Comparison of ENCODE assay signal across 9 mouse cellular contexts in genomic region chr6:57533410-57533809, GRCm38 (mm10). TPM values are rescaled to one million over a fixed set of nuclear protein-coding genes. Genes with fewer than 3 reads are reported as not detected.
DNase-seq lines count a peak whose midpoint lies in the region; ATAC-seq and TF ChIP-seq lines count a peak whose summit lies in the region.
"Had no signal": no experiment of that assay in that cellular context is flagged by ENCODE, and none has a peak within 500 bp of the region (broad histone marks: within the 10 kb centered on the region; RNA-seq: fewer than 3 reads in every experiment).

No protein-coding gene starts in this region.

- peak overlapping the region; percentile 87 for H3K27ac ChIP-seq in gastrocnemius, adult 2 months
- peak overlapping the region; percentile 20 for H3K27ac ChIP-seq in lung, postnatal 0 days (ENCODE audit: low read length)
- H3K27ac ChIP-seq in intestine, postnatal 0 days (ENCODE audit: low read depth, low read length): no peak overlapping the region
- H3K27ac ChIP-seq in olfactory bulb, adult 2 months (ENCODE audit: insufficient read depth, low read depth, low read length): no peak overlapping the region; the same call in 1 of the 2 replicates

- no peaks in the 10 kb centered on the region for H3K9me3 ChIP-seq in lung, postnatal 0 days (ENCODE audit: low read length)
- no peaks in the 10 kb centered on the region for H3K9me3 ChIP-seq in intestine, postnatal 0 days (ENCODE audit: control insufficient read depth)

- no peaks in the 10 kb centered on the region for H3K4me1 ChIP-seq in lung, postnatal 0 days (ENCODE audit: insufficient read depth, low read depth, low read length)
- H3K4me1 ChIP-seq in intestine, postnatal 0 days (replicated peaks; ENCODE audit: control insufficient read depth, insufficient read depth, low read length): no peaks in the 10 kb centered on the region
- H3K4me1 ChIP-seq in olfactory bulb, adult 2 months (ENCODE audit: control insufficient read depth, insufficient read depth, low read length): no peaks in the 10 kb centered on the region

- peak overlapping the region; percentile 88 for H3K4me3 ChIP-seq in gastrocnemius, adult 2 months
- peak overlapping the region; percentile 63 for H3K4me3 ChIP-seq in lung, postnatal 0 days (ENCODE audit: low read depth, low read length)
- no peak overlapping the region for H3K4me3 ChIP-seq in intestine, postnatal 0 days (ENCODE audit: low read depth, low read length)
- peak overlapping the region; percentile 26; the same call in 1 of the 2 replicates for H3K4me3 ChIP-seq in olfactory bulb, adult 2 months (ENCODE audit: insufficient read depth, low read depth, low read length)

- DNase-seq in gastrocnemius, adult 2 months: no peak
- DNase-seq in gastrocnemius, postnatal 36 days: no peak
- no peak for DNase-seq in lung, postnatal 0 days (ENCODE audit: low spot score)
- DNase-seq in lung, postnatal 4 days: no peak
- DNase-seq in adrenal gland, postnatal 25 days: no peak
- DNase-seq in thymus, postnatal 4 days: no peak
- DNase-seq: right cerebral cortex, adult 18-20 months had no signal

- peak overlapping the region; percentile 88 for H3K4me2 ChIP-seq in lung, postnatal 0 days (replicated peaks; ENCODE audit: low read depth, low read length)
- H3K4me2 ChIP-seq in intestine, postnatal 0 days (replicated peaks; ENCODE audit: low read depth): peak overlapping the region; percentile 85; the same call in 1 of the 2 replicates

- TF ChIP-seq POLR2A in olfactory bulb, adult 2 months (IDR thresholded peaks at IDR 0.05; ENCODE audit: insufficient read depth, low read depth, low read length): no peak

- TF ChIP-seq CTCF in gastrocnemius, adult 2 months (IDR thresholded peaks at IDR 0.05): no peak
- TF ChIP-seq CTCF in lung, postnatal 0 days (IDR thresholded peaks at IDR 0.05): no peak
- TF ChIP-seq CTCF in intestine, postnatal 0 days (IDR thresholded peaks at IDR 0.05; ENCODE audit: low read depth): no peak
- TF ChIP-seq CTCF in olfactory bulb, adult 2 months (IDR thresholded peaks at IDR 0.05; ENCODE audit: insufficient read depth, low read depth, low read length): no peak

- WGBS in lung, postnatal 0 days: 25% methylated on average over 2 of the region's 2 CpGs
- 44% methylated on average over 2 of the region's 2 CpGs for WGBS in intestine, postnatal 0 days
- 9% methylated on average over 2 of the region's 2 CpGs for WGBS in olfactory bulb, adult 2 months

- H3K27me3 ChIP-seq in lung, postnatal 0 days (replicated peaks; ENCODE audit: insufficient read depth, low read length): no peaks in the 10 kb centered on the region
- no peaks in the 10 kb centered on the region for H3K27me3 ChIP-seq in intestine, postnatal 0 days (replicated peaks; ENCODE audit: control insufficient read depth, insufficient read depth, low read length)

- no peak overlapping the region for H3K9ac ChIP-seq in lung, postnatal 0 days (replicated peaks; ENCODE audit: low read depth)
- H3K9ac ChIP-seq in intestine, postnatal 0 days (ENCODE audit: low read depth, low read length): no peak overlapping the region

- no peak for ATAC-seq in lung, postnatal 0 days
- ATAC-seq in intestine, postnatal 0 days: no peak

- no peaks in the 10 kb centered on the region for H3K36me3 ChIP-seq in lung, postnatal 0 days (ENCODE audit: insufficient read depth, low read length)
- no peaks in the 10 kb centered on the region for H3K36me3 ChIP-seq in intestine, postnatal 0 days (ENCODE audit: control insufficient read depth, insufficient read depth)

- no peak for TF ChIP-seq EP300 in lung, postnatal 0 days (IDR thresholded peaks at IDR 0.05)

- intact Hi-C loops in gastrocnemius, adult 2 months (cut with DNase I): loop anchor here (5.0 to 10.0 kb wide), 2 partner anchors 161 to 606 kb away; partner anchors contain the start of gene Pyurf
- intact Hi-C loops in gastrocnemius, postnatal 36 days (cut with DNase I): no loop called here

RNA-seq across cellular contexts. Expression of gene Ppm1k, which starts 1.9 kb away (rescaled TPM):
- total RNA-seq in gastrocnemius, adult 2 months (2021): 10 to 100 TPM; 10.9 to 21.9 TPM
- 10 to 100 TPM; 12.3 to 14.7 TPM for total RNA-seq in gastrocnemius, postnatal 36 days (2021)
- polyA plus RNA-seq in lung, postnatal 0 days (2015; fragmentation: Nextera tagmentation; extraction: Ambion mirVana): 5.5 and 6.6 TPM in 2 replicates
- 0.81 and 2.1 TPM in 2 replicates for polyA plus RNA-seq in intestine, postnatal 0 days (2015; fragmentation: Nextera tagmentation; extraction: Ambion mirVana)
- polyA plus RNA-seq in olfactory bulb, adult 2 months (2012; ENCODE audit: insufficient read depth, insufficient read length, low replicate concordance, missing spikeins): not detected in 2 replicates
- total RNA-seq in adrenal gland, postnatal 25 days (2021): 40.9 and 59.4 TPM in 2 replicates

RNA-seq across cellular contexts. Expression of gene Herc6, which starts 47.4 kb away (rescaled TPM):
- 1 to 10 TPM; 1.5 to 1.6 TPM for total RNA-seq in gastrocnemius, adult 2 months (2021)
- total RNA-seq in gastrocnemius, postnatal 36 days (2021): 1 to 10 TPM; 1.8 TPM
- polyA plus RNA-seq in lung, postnatal 0 days (2015; fragmentation: Nextera tagmentation; extraction: Ambion mirVana): 3.5 and 4.1 TPM in 2 replicates
- polyA plus RNA-seq in intestine, postnatal 0 days (2015; fragmentation: Nextera tagmentation; extraction: Ambion mirVana): 3.9 and 4.4 TPM in 2 replicates
- not detected in 2 replicates for polyA plus RNA-seq in olfactory bulb, adult 2 months (2012; ENCODE audit: insufficient read depth, insufficient read length, low replicate concordance, missing spikeins)
- total RNA-seq in adrenal gland, postnatal 25 days (2021): 14.6 and 19.4 TPM in 2 replicates

Comparison
In these comparisons a context has a peak if more than half of its experiments do, and no peak if none do; other contexts are left out.
1. H3K27ac ChIP-seq: peak in gastrocnemius, adult 2 months (single experiment) and lung, postnatal 0 days (single experiment); none in intestine, postnatal 0 days (single experiment) and olfactory bulb, adult 2 months (single experiment).